Mouse (Mus musculus): Measurements from ENCODE around the gene Rap2a.

The Rap2a gene

DNA sequence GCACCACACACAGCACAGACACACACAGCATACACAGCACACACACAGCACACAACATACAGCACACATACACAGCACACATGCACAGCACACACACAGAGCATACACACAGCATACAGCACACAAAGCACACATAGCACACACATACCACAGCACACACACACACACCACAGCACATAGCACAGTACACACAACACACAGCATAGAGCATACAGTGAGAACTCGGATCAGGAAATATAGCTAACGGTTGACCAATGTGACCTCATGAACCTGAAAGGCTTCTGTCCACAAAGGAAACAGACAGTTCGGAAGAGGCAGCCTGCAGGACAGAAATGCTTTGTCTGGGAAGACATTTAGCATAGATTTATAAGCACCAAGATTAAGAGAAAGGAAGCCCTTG, 61.4 kb downstream of the Rap2a start:
- no peak for DNase-seq (ENCODE audit: low spot score in 2 of 2)

DNA sequence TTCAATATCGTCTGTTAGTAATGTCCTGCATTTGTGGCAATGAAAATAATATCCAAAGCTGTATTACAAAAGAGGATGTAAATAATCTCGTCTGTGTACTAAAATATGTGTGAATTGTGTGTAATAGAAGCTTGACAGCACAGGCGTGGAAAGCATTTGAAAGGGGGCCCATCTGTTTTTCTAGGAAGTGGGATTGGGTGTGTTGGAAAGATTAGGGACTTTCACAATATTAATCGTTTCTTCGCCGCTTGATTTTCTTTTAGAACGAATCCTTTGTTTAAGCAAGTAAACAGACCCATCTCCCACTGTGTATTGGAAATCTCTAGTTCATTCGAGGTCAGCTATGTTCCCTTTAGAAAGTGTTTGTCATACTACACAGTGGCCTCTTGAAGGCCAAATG, 64.2 kb downstream of the Rap2a start:
- no peak for DNase-seq (ENCODE audit: low spot score in 2 of 2)

DNA sequence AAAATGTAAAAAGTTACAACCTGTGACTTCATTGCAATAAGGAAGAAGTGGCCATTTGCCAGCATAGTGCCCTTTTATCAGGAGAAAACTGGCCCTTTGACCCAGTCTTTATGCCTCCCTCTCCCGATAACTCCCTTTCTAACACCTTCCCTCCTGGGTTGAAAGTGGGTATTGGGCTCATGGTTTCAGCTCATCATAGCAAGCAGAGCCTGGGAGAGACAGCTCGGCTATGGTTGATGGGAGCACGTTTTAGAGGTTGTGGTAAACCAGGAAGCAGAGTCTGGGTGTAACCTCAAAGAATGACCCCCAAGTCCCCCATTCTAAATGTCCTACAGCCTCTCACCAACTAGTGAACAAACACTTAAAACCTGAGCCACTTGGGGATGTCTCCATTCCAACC, 64.7 kb downstream of the Rap2a start:
- no peak for DNase-seq (ENCODE audit: low spot score in 2 of 2)

DNA sequence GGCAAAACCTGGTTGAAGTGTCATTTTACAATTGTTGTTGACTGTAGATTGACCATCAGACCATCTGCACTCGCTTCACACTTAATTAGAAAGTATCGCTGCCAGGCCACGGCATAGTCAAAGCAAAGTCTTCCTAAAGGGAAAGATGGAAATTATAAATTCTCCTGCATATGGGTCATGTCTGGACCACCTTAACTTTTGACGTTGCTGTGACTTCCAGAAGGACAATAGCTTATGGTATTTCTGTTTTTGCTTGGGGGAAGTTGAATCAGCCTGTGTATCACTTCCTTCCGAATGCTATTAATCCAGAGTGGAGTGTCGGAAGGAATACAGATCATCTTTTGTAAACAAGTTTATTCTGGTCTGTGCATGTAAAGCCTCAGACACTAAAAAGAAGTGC, 65.6 kb downstream of the Rap2a start:
- no peak for DNase-seq (ENCODE audit: low spot score in 2 of 2)

DNA sequence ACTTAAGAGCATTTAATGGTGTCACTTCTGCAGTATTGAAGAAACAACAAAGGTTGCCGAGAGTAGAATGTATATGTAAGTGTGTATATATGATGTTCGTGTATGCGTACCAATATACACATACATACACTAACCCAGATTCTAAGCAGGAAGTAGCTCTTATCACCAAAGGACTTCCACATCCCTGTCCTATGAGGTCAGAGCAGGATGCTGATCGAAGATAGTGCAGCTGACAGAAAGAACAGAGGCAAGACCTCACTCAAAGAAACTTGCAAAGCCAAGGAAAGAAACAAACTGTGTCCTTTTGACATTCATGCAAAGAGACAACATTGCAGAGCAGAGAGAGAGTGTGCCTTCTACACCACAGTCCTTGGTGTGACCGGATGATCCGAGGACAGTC, 66.3 kb downstream of the Rap2a start:
- DNase-seq (ENCODE audit: low spot score in 2 of 2), result no peak

DNA sequence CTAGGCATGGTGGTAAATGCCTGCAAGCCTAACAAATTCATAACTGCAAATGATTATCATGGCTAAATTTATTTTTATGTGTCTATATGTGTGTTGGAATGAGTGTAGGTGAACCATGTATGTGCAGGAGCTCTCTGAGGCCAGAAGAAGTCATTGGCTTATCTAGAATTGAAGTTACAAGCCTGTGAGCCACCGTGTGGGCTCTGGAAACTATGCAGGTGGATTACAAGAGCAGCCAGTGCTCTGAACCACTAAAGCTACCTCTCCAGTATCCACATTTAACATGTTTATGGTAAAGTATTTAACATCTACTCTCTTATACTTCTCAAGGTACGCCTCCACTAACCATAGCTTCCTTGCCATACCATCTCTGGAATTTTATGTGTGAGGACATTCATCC, 66.7 kb downstream of the Rap2a start:
- DNase-seq (ENCODE audit: low spot score in 2 of 2), result no peak

All from right cerebral cortex, postnatal 36 days (tissue).